Mouse (Mus musculus) Patski (cell line): Measurements from ENCODE around the gene Xirp1. TPM values are rescaled to one million over a fixed set of nuclear protein-coding genes. Genes with fewer than 3 reads are reported as not detected.

Source experiments
- ATAC-seq: fragments of 100-300 bp; one replicate; pipeline ENCODE4 v1.8.0; 2021
- CTCF ChIA-PET: fragments of 350-600 bp; sonication (Branson Sonifier 250); formaldehyde crosslinking; loops from one replicate; lab custom pipeline; 2022; ENCODE audit warnings: inconsistent platforms; lab: Charles Lee
- POLR2A ChIA-PET: fragments of 350-600 bp; sonication (Branson Sonifier 250); formaldehyde crosslinking; loops from one replicate; lab custom pipeline; 2022; ENCODE audit warnings: antibody characterized with exemption, inconsistent platforms; lab: Charles Lee
- DNase-seq: peaks from one replicate; pipeline ENCODE4 v3.0.0-alpha.2; 2011; ENCODE audit warnings: low read depth, low spot score
- H3K27me3 ChIP-seq: fragments of 371-371 bp; one replicate; pipeline ENCODE4 v1.5.1; 2021
- CTCF ChIP-seq: fragments of 100-300 bp; IDR thresholded peaks from one replicate; pipeline ENCODE4 v1.5.1; 2021
- in situ Hi-C: fragments of 300-500 bp; cut with MboI; formaldehyde crosslinking; loops from 3 replicates; pipeline ENCODE4 v1.11.1; 2018; ENCODE audit warnings: low pct_unique_long_range_greater_than_20kb, mixed read lengths
- polyA plus RNA-seq: library from polyadenylated mRNA; unstranded; gene quantifications from one replicate; pipeline ENCODE4 v1.2.3, GENCODE M21; 2021

Xirp1 gene
- polyA plus RNA-seq, 1 experiment from 2014 or later: 0.04 TPM

GRCm38 (mm10) chr9:119973869-119974520 is 49.4 kb downstream of the Xirp1 start:
- ChIA-PET POLR2A (interaction anchor here (0.9 kb wide), 1 partner anchor 9 kb away, joined by 3 read pairs; no protein-coding TSS in a partner anchor), CTCF (interaction anchor here (0.7 to 1.5 kb wide), 3 partner anchors 8 to 17 kb away, joined by 3 to 4 read pairs (median 3); no protein-coding TSS in a partner anchor)
- in situ Hi-C loops: loop anchor here (5.0 kb wide), 1 partner anchor 38 kb away; no protein-coding TSS in a partner anchor
- no peaks in the 10 kb centered on the region for H3K27me3 ChIP-seq
- no peak for ATAC-seq
- no peak for TF ChIP-seq CTCF
- no peak for DNase-seq

GRCm38 (mm10) chr9:119973281-119973680 is 50.1 kb downstream of the Xirp1 start:
- DNase-seq: no peak
- no peaks in the 10 kb centered on the region for H3K27me3 ChIP-seq
- ChIA-PET POLR2A (interaction anchor here (0.9 kb wide), 1 partner anchor 9 kb away, joined by 3 read pairs; no protein-coding TSS in a partner anchor), CTCF (interaction anchor here (1.5 kb wide), 1 partner anchor 10 kb away, joined by 4 read pairs; no protein-coding TSS in a partner anchor)
- no peak for ATAC-seq
- in situ Hi-C loops: loop anchor here (5.0 kb wide), 1 partner anchor 39 kb away; no protein-coding TSS in a partner anchor
- TF ChIP-seq CTCF: no peak

- POLR2A ChIA-PET: no interaction called here
- no peak for DNase-seq
- CTCF ChIA-PET: no interaction called here
- no peak for ATAC-seq
- TF ChIP-seq CTCF: no peak
- in situ Hi-C loops: loop anchor here (5.0 kb wide), 1 partner anchor 40 kb away; no protein-coding TSS in a partner anchor
- no peaks in the 10 kb centered on the region for H3K27me3 ChIP-seq
Measured at GRCm38 (mm10) chr9:119972582-119972981, 50.8 kb downstream of the Xirp1 start.

- DNase-seq (no peak), ATAC-seq (no peak)
- in situ Hi-C loops: loop anchor here (5.0 kb wide), 1 partner anchor 40 kb away; no protein-coding TSS in a partner anchor
- ChIA-PET POLR2A (no interaction called here), CTCF (no interaction called here)
- H3K27me3 ChIP-seq: no peaks in the 10 kb centered on the region
- TF ChIP-seq CTCF: no peak
Measured at GRCm38 (mm10) chr9:119972166-119972565, 51.2 kb downstream of the Xirp1 start.

GRCm38 (mm10) chr9:119970763-119971656 is 52.4 kb downstream of the Xirp1 start:
- ATAC-seq (peak; percentile 29), DNase-seq (no peak)
- POLR2A ChIA-PET: interaction anchor here (1.6 kb wide), 1 partner anchor 10 kb away, joined by 3 read pairs; no protein-coding TSS in a partner anchor

GRCm38 (mm10) chr9:119970221-119970620 is 53.2 kb downstream of the Xirp1 start:
- TF ChIP-seq CTCF: no peak
- in situ Hi-C loops: loop anchor here (5.0 kb wide), 1 partner anchor 42 kb away; no protein-coding TSS in a partner anchor
- POLR2A ChIA-PET: interaction anchor here (1.6 kb wide), 1 partner anchor 11 kb away, joined by 3 read pairs; no protein-coding TSS in a partner anchor
- ATAC-seq (peak; percentile 15), DNase-seq (no peak)
- no peaks in the 10 kb centered on the region for H3K27me3 ChIP-seq
- CTCF ChIA-PET: interaction anchor here (0.8 to 1.5 kb wide), 6 partner anchors 11 to 103 kb away, joined by 3 to 6 read pairs (median 3); partner anchors contain the start of genes Gorasp1 and Ttc21a

More at GRCm38 (mm10) chr9:119970763-119971656, 52.4 kb downstream of the Xirp1 start:
- TF ChIP-seq CTCF: no peak
- in situ Hi-C loops: loop anchor here (5.0 kb wide), 1 partner anchor 41 kb away; no protein-coding TSS in a partner anchor
- no peaks in the 10 kb centered on the region for H3K27me3 ChIP-seq
- CTCF ChIA-PET: interaction anchor here (1.0 to 1.5 kb wide), 4 partner anchors 23 to 128 kb away, joined by 3 to 6 read pairs (median 4); partner anchors contain the start of genes Gorasp1 and Ttc21a

GRCm38 (mm10) chr9:119969811-119970210 is 53.6 kb downstream of the Xirp1 start:
- ChIA-PET CTCF (interaction anchor here (0.8 to 1.5 kb wide), 6 partner anchors 12 to 103 kb away, joined by 3 to 6 read pairs (median 3); partner anchors contain the start of genes Gorasp1 and Ttc21a), POLR2A (interaction anchor here (1.6 kb wide), 1 partner anchor 12 kb away, joined by 3 read pairs; no protein-coding TSS in a partner anchor)
- in situ Hi-C loops: loop anchor here (5.0 kb wide), 2 partner anchors 42 to 102 kb away; no protein-coding TSS in a partner anchor
- DNase-seq (no peak), ATAC-seq (no peak)
- no peak for TF ChIP-seq CTCF
- no peaks in the 10 kb centered on the region for H3K27me3 ChIP-seq

GRCm38 (mm10) chr9:119966221-119966910 is 57.0 kb downstream of the Xirp1 start:
- no peak for DNase-seq
- no peak for ATAC-seq
- in situ Hi-C loops: loop anchor here (5.0 kb wide), 1 partner anchor 106 kb away; no protein-coding TSS in a partner anchor

GRCm38 (mm10) chr9:119965186-119965585 is 58.2 kb downstream of the Xirp1 start:
- in situ Hi-C loops: loop anchor here (5.0 kb wide), 1 partner anchor 107 kb away; no protein-coding TSS in a partner anchor
- ATAC-seq: no peak
- no peak for DNase-seq

More at GRCm38 (mm10) chr9:119966221-119966910, 57.0 kb downstream of the Xirp1 start:
- CTCF ChIA-PET: no interaction called here
- POLR2A ChIA-PET: interaction anchor here (0.6 kb wide), 1 partner anchor 71 kb away, joined by 3 read pairs; no protein-coding TSS in a partner anchor
- TF ChIP-seq CTCF: no peak
- no peaks in the 10 kb centered on the region for H3K27me3 ChIP-seq

More at GRCm38 (mm10) chr9:119965186-119965585, 58.2 kb downstream of the Xirp1 start:
- ChIA-PET POLR2A (no interaction called here), CTCF (no interaction called here)
- H3K27me3 ChIP-seq: no peaks in the 10 kb centered on the region
- TF ChIP-seq CTCF: no peak
